Mouse (Mus musculus) kidney, embryonic 14.5 days (tissue): ENCODE results near the gene Pald1. TPM values are rescaled to one million over a fixed set of nuclear protein-coding genes. Genes with fewer than 3 reads are reported as not detected.

Source experiments
- ATAC-seq: fragments of 200-750 bp; cut with Nextera tagmentation; 2 replicates; pipeline ENCODE4 v1.8.0; 2017; ENCODE audit warnings: moderate number of reproducible peaks, mild to moderate bottlenecking, moderate TSS enrichment, moderate library complexity; ENCODE audit not compliant: low FRiP score, low TSS enrichment
- H3K27ac ChIP-seq: fragments of 300-500 bp; sonication (generic); 2 replicates; pipeline ENCODE4 v1.5.1; 2014; ENCODE audit warnings: low read depth, mild to moderate bottlenecking, low read length, moderate library complexity, mixed read lengths
- H3K27me3 ChIP-seq: fragments of 300-500 bp; sonication (generic); 2 replicates; pipeline ENCODE4 v1.6.1; 2014; ENCODE audit warnings: mild to moderate bottlenecking, low read length; ENCODE audit not compliant: control insufficient read depth, insufficient read depth
- H3K36me3 ChIP-seq: fragments of 300-500 bp; sonication (generic); 2 replicates; pipeline ENCODE4 v1.6.1; 2014; ENCODE audit warnings: low read length, mixed read lengths; ENCODE audit not compliant: control insufficient read depth, insufficient read depth
- H3K4me1 ChIP-seq: fragments of 300-500 bp; sonication (generic); 2 replicates; pipeline ENCODE4 v1.6.1; 2014; ENCODE audit warnings: low read length, mixed read lengths; ENCODE audit not compliant: control insufficient read depth, insufficient read depth
- H3K4me2 ChIP-seq: fragments of 300-500 bp; sonication (generic); replicated peaks from 2 replicates; pipeline ENCODE4 v1.6.1; 2014; ENCODE audit warnings: low read depth, mild to moderate bottlenecking, low read length
- H3K4me3 ChIP-seq: fragments of 300-500 bp; sonication (generic); 2 replicates; pipeline ENCODE4 v1.5.1; 2014; ENCODE audit warnings: mild to moderate bottlenecking, low read length
- H3K9ac ChIP-seq: fragments of 300-500 bp; sonication (generic); 2 replicates; pipeline ENCODE4 v1.6.1; 2014; ENCODE audit warnings: low read depth, mild to moderate bottlenecking, low read length, moderate library complexity
- H3K9me3 ChIP-seq: fragments of 300-500 bp; sonication (generic); 2 replicates; pipeline ENCODE4 v1.6.1; 2016; ENCODE audit warnings: low read length; ENCODE audit not compliant: control insufficient read depth
- WGBS: fragments of 180-500 bp; shearing (Covaris S2); extraction: QIAGEN DNeasy Blood & Tissue Kit; methylation state at CpG from one replicate; pipeline ENCODE4 v1.1.7; 2014; 5-methylcytosine and 5-hydroxymethylcytosine counted together
- polyA plus RNA-seq: library from polyadenylated mRNA; unstranded; fragments of >200 nt; fragmentation: Nextera tagmentation; extraction: Ambion mirVana; gene quantifications from 2 replicates; pipeline ENCODE4 v1.2.1, GENCODE M21; 2014

Gene Pald1
- polyA plus RNA-seq, 1 experiment from 2014 or later = 25.5 TPM

- 17% methylated on average over 9 of the region's 9 CpGs for WGBS
- Histone ChIP-seq H3K27ac (no peak overlapping the region), H3K4me1 (no peaks in the 10 kb centered on the region; the same call in 1 of the 2 replicates), H3K36me3 (no peaks in the 10 kb centered on the region), H3K4me2 (peak overlapping the region; percentile 13; the same call in 1 of the 2 replicates), H3K9me3 (no peaks in the 10 kb centered on the region), H3K4me3 (no peak overlapping the region), H3K27me3 (no peaks in the 10 kb centered on the region), H3K9ac (0 out of 2 replicates have a peak overlapping the region, but pooled peaks have one; percentile 14)
- no peak for ATAC-seq
These were observed 11.3 kb upstream of the Pald1 start for GRCm38 (mm10) chr10:61394476-61395136.

- no peak overlapping the region for H3K4me2 ChIP-seq
- no peak overlapping the region for H3K9ac ChIP-seq
- WGBS = 38% methylated on average over 4 of the region's 4 CpGs
- no peak overlapping the region for H3K27ac ChIP-seq
- no peaks in the 10 kb centered on the region for H3K36me3 ChIP-seq
- no peaks in the 10 kb centered on the region for H3K9me3 ChIP-seq
- no peaks in the 10 kb centered on the region for H3K27me3 ChIP-seq
- H3K4me3 ChIP-seq = no peak overlapping the region
- H3K4me1 ChIP-seq = no peaks in the 10 kb centered on the region; the same call in 1 of the 2 replicates
- no peak for ATAC-seq
These were observed 9.3 kb upstream of the Pald1 start for GRCm38 (mm10) chr10:61392584-61392983.

GRCm38 (mm10) chr10:61390148-61390547 lies 6.8 kb upstream of the Pald1 start:
- no peaks in the 10 kb centered on the region; the same call in 1 of the 2 replicates for H3K4me1 ChIP-seq
- no peak for ATAC-seq

GRCm38 (mm10) chr10:61389020-61389419 lies 5.7 kb upstream of the Pald1 start:
- H3K9ac ChIP-seq = no peak overlapping the region
- WGBS = 72% methylated on average over 5 of the region's 5 CpGs
- ATAC-seq = no peak
- H3K36me3 ChIP-seq = no peaks in the 10 kb centered on the region
- H3K4me2 ChIP-seq = no peak overlapping the region
- no peak overlapping the region for H3K4me3 ChIP-seq
- H3K4me1 ChIP-seq = peaks cover 3% of the 10 kb centered on the region
- H3K27me3 ChIP-seq = no peaks in the 10 kb centered on the region
- H3K9me3 ChIP-seq = no peaks in the 10 kb centered on the region
- no peak overlapping the region for H3K27ac ChIP-seq

More at GRCm38 (mm10) chr10:61390148-61390547, 6.8 kb upstream of the Pald1 start:
- H3K4me2 ChIP-seq = no peak overlapping the region
- H3K9ac ChIP-seq = no peak overlapping the region
- no peak overlapping the region for H3K4me3 ChIP-seq
- H3K36me3 ChIP-seq = no peaks in the 10 kb centered on the region
- no peaks in the 10 kb centered on the region for H3K9me3 ChIP-seq
- no peaks in the 10 kb centered on the region for H3K27me3 ChIP-seq
- 75% methylated on average over 2 of the region's 2 CpGs for WGBS
- H3K27ac ChIP-seq = no peak overlapping the region

- no peak overlapping the region for H3K9ac ChIP-seq
- no peak overlapping the region for H3K27ac ChIP-seq
- H3K9me3 ChIP-seq = no peaks in the 10 kb centered on the region
- H3K4me1 ChIP-seq = peaks cover 15% of the 10 kb centered on the region
- no peak overlapping the region for H3K4me2 ChIP-seq
- H3K4me3 ChIP-seq = no peak overlapping the region
- H3K36me3 ChIP-seq = no peaks in the 10 kb centered on the region
- 41% methylated on average over 6 of the region's 6 CpGs for WGBS
- no peaks in the 10 kb centered on the region for H3K27me3 ChIP-seq
- ATAC-seq = no peak
These were observed 3.0 kb upstream of the Pald1 start for GRCm38 (mm10) chr10:61386284-61386683.

- Histone ChIP-seq H3K4me3 (no peak overlapping the region), H3K4me2 (no peak overlapping the region), H3K27me3 (no peaks in the 10 kb centered on the region), H3K9me3 (no peaks in the 10 kb centered on the region), H3K4me1 (peaks cover 18% of the 10 kb centered on the region), H3K36me3 (no peaks in the 10 kb centered on the region), H3K27ac (no peak overlapping the region), H3K9ac (no peak overlapping the region)
- ATAC-seq = no peak
- WGBS = 75% methylated on average over 6 of the region's 6 CpGs
These were observed 1.8 kb upstream of the Pald1 start for GRCm38 (mm10) chr10:61385174-61385573.

GRCm38 (mm10) chr10:61383715-61384047 lies 351 bp upstream of the Pald1 start:
- Histone ChIP-seq H3K4me3 (peak overlapping the region; percentile 47), H3K27me3 (no peaks in the 10 kb centered on the region), H3K27ac (peak overlapping the region; percentile 63), H3K9me3 (no peaks in the 10 kb centered on the region), H3K4me1 (peaks cover 25% of the 10 kb centered on the region), H3K4me2 (peak overlapping the region; percentile 83), H3K36me3 (no peaks in the 10 kb centered on the region), H3K9ac (peak overlapping the region; percentile 65)
- WGBS = 2% methylated on average over 11 of the region's 11 CpGs
- ATAC-seq = peak; percentile 12

- no peaks in the 10 kb centered on the region for H3K36me3 ChIP-seq
- H3K27me3 ChIP-seq = no peaks in the 10 kb centered on the region
- peak overlapping the region; percentile 63; the same call in 1 of the 2 replicates for H3K27ac ChIP-seq
- no peak for ATAC-seq
- peak overlapping the region; percentile 65 for H3K9ac ChIP-seq
- H3K4me2 ChIP-seq = peak overlapping the region; percentile 83
- peaks cover 35% of the 10 kb centered on the region for H3K4me1 ChIP-seq
- no peaks in the 10 kb centered on the region for H3K9me3 ChIP-seq
- H3K4me3 ChIP-seq = peak overlapping the region; percentile 47
- 2% methylated on average over 8 of the region's 8 CpGs for whole genome bisulfite sequencing
These were observed 1.0 kb downstream of the Pald1 start for GRCm38 (mm10) chr10:61382281-61382731.

- no peaks in the 10 kb centered on the region for H3K9me3 ChIP-seq
- peak overlapping the region; percentile 65; the same call in 1 of the 2 replicates for H3K9ac ChIP-seq
- H3K36me3 ChIP-seq = no peaks in the 10 kb centered on the region
- H3K27me3 ChIP-seq = no peaks in the 10 kb centered on the region
- H3K4me3 ChIP-seq = peak overlapping the region; percentile 47
- peak overlapping the region; percentile 83 for H3K4me2 ChIP-seq
- WGBS = 13% methylated on average over 8 of the region's 8 CpGs
- H3K27ac ChIP-seq = peak overlapping the region; percentile 63; the same call in 1 of the 2 replicates
- H3K4me1 ChIP-seq = peaks cover 35% of the 10 kb centered on the region
- ATAC-seq = no peak
These were observed 1.5 kb downstream of the Pald1 start for GRCm38 (mm10) chr10:61381823-61382222.
